In genomic region chr19:10739916-10740315, GRCm38 (mm10) we compare ENCODE assay signal across 13 mouse cellular contexts. TPM values are rescaled to one million over a fixed set of nuclear protein-coding genes. Genes with fewer than 3 reads are reported as not detected.
"Had no signal": no experiment of that assay in that cellular context is flagged by ENCODE, and none has a peak within 500 bp of the region (broad histone marks: within the 10 kb centered on the region; RNA-seq: fewer than 3 reads in every experiment).

No protein-coding gene starts in this region.

- DNase-seq: kidney, adult 2 months; kidney, postnatal 25 days; layer of hippocampus, adult 9-11 months; liver, embryonic 13.5 days; lung, adult 2 months; right cerebral cortex, postnatal 14 days; right cerebral cortex, postnatal 4 days had no signal

- ATAC-seq: intestine, postnatal 0 days; midbrain, embryonic 15.5 days had no signal

RNA-seq across cellular contexts. Expression of gene Cd5, which starts 1.1 kb away (rescaled TPM):
- total RNA-seq: layer of hippocampus, adult 2 months; left cerebral cortex, postnatal 25 days had no signal
- polyA plus RNA-seq: limb, embryonic 11.5 days; liver, embryonic 13.5 days; liver, embryonic 16.5 days had no signal
